Mouse (Mus musculus) mesoderm, embryonic 11.5 days (tissue): ENCODE measurements around the gene Nfatc2ip.
A peak's percentile ranks its signal among the peaks of the same experiment; 100 is the strongest.

ENCODE experiments used
- DNase-seq: peaks from one replicate; pipeline ENCODE4 v3.0.0-alpha.2; 2012; ENCODE audit warnings: low read depth, low spot score

Gene Nfatc2ip

DNA sequence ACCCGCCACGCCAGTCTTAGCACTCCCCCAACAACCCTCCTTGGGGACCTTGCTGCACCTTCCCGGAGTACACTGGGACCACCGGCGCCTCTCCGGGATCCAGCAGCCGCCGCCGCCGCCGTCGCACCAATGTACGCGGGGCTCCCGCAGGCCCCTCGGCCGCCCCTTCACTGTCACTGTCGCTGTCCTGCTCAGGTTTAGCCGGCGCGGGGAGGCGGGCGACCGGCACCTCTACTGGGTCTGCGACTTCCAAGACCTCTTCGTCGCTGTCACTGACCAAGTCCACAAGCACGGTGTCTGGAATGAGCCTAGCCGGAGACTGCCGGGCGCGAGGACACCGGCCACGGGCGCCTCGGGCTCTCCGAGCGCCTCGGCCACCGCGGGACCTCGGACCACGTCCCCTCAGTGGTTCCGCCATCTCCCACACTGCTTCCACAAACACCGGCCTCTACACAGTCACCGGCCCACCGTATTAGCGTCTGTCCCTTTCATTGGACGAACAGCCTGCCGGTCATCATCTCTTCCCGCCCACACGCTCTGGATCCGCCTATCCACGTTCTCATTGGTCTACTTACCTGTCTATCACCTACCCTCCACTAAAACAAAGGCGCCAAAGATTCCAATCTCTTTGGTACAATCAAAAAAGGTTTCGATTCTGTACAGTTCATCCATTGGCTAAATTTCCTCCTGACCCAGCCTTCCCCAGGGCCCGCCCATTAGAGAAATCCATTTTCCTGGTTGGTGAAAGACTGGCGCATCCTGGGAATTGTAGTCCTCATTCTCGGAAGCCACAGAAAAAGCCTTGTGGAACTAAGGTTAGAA, at the start of gene Nfatc2ip:
Gene Nfatc2ip (minus strand): TSS at position 440 of the 822 bp plus-strand sequence.
- DNase-seq = peak; percentile 99

DNA sequence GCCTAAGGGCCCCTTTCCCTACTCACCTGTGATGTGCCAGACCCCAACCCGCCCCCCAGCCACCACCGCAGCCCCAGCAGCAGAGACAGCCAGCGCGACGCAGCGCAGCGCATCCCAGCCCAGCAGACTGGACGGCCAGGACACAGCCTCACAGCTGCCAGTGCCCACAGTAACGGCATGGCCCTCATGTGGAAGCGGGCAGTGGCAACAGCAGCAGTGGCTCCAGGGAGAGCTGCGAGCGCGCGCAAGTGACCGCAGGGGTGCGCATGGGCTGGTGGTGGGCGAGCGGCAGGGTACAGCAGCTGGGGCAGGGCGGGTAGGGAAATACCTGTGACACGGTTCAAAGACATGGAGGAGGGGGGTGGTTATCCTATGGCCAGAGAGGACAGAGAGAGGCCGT, 49.7 kb upstream of the Nfatc2ip start:
- DNase-seq = no peak

DNA sequence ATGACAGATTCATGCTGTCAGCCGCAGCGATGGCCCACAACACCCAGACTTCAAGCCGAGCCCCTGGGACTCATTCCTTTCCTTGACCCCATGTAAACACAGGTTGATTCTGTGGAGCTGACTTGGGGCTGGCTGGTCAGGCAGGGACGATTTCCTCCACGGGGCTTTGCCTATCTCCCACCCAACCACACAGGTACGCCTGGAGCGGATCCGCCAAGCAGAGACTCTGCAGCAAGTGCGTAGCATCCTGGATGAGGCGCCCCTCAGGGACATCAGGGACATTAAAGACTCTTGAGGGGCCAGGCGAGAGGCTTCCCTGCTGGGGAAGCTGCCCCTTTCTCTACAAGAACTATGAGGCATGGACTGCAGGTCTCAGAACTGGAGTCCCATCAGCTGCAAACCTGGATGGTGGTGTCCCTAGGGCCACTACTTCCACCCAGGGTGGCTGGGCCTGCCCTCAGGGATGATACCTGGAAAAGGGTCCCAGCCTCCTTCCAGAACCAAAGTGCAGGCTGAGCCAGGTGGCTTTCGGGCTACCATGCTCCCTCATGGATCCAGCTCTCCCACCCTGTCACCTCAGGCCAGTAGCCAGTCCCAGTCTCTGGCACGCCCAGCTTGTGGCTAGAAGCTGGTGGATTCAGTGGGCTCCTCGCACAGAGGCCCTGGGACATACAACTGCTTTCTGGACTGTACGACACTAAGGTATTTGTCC, 48.7 kb upstream of the Nfatc2ip start:
- no peak for DNase-seq

- DNase-seq = no peak
Measured at GRCm38 (mm10) chr7:126444536-126444935, 48.0 kb upstream of the Nfatc2ip start.

DNA sequence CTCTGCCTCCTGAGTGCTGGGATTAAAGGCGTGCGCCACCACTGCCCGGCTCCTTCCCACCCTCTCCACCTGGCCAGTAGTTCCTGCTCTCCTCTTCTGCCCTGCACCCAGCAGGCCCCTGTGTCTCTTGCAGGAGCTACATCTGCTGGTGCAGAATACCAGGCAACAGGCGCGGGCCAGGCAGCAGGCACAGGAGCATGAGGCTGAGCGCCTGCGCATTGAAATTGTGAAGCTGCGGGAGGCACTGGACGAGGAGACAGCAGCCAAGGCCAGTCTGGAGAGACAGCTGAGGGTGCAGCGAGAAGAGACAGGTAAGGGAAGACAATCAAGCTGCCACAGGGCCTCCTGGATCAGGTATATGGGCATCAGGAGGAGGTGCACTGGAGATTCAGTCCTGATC, 47.5 kb upstream of the Nfatc2ip start:
- no peak for DNase-seq

- DNase-seq = no peak
Measured at GRCm38 (mm10) chr7:126440134-126440533, 43.6 kb upstream of the Nfatc2ip start.

GRCm38 (mm10) chr7:126436851-126437250, 40.3 kb upstream of the Nfatc2ip start:
- DNase-seq = peak; percentile 76

- DNase-seq = no peak
Measured at GRCm38 (mm10) chr7:126435801-126436200, 39.3 kb upstream of the Nfatc2ip start.

DNA sequence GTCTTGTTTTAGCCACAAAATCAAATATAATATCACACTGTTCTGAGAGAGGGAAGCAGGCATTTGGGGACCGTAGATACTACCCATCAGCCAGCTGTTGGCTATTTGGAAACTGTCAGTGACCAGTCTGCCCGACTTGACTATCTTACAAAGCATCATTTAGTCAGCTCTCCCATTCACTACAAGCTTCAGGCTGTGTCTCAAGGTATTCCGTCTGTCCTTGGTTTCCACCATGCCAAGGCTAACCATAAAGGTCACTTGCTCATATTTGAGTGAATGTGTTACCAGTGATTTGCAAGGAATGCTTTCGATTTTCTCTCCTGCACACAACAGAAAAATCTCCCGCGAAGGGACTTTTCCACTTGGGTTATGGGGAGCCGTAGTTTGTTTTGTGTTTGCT, 38.2 kb upstream of the Nfatc2ip start:
- no peak for DNase-seq

DNA sequence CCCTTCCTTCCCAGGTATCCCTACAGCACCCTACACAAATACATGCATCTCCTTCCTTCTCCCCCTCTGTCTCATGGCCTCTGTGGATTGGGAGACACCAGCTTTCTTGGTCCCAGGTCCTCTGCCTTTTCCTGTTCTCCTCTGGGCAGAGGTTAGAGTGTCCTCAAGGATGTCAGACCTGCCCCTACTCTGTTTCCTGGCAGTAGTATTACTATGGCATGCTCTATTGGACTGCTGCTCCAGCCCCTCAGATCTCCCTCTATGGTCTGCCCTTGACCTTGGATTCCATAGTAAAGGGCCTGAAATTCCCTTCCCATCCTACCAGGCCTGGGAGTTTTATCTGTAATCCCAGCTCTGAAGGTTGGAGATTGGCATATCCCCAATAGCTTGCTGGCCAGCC, 33.6 kb upstream of the Nfatc2ip start:
- no peak for DNase-seq

- no peak for DNase-seq
Measured at GRCm38 (mm10) chr7:126429503-126429898, 33.0 kb upstream of the Nfatc2ip start.

GRCm38 (mm10) chr7:126428631-126429502, 32.3 kb upstream of the Nfatc2ip start, which contains the start of gene Rabep2:
Rabep2 (plus strand) TSS chr7:126428759.
- peak; percentile 94 for DNase-seq

DNA sequence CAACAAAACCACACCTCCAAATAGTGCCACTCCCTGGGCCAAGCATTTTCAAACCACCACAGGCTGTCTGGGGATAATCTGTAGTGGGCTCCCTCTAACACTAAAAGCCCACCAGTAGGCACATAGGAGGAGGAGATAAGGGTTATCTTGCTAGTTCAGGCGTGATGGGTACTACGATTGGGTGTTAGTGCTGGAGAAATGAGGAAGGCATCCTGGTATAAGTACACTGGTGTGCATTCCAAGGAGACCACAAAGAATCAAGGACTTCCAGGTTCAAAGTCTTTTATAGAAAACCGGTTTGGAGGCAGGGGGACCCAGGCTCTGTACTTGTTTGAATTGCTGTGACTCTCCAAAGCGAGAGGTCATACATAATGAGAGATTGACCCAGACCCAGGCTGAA, 31.6 kb upstream of the Nfatc2ip start:
- no peak for DNase-seq

DNA sequence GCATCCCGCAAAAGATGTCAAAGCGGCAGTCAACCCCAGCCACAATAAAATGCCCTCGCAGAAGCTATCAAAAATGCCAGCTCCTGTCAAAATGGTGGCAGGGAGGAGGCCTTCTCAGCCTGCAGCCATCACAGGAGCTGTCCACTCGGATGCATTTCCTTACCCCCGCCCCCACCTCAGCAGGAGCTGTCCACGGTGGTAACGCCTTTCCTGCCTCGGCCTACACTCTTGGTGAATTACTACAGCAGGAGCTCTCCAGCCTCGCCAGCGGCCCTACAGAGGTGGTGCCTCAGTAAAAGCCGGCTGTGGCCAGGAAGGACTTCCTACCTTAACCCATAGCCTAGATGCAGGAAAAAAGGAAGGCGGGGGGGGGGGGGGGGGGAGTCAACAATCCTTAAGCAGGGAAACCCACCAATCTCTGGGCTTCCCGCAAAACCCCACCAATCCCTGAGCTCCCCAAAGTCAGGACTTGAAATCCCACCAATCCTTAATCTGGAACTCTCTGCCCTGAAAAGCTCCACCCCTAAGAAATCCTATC, 30.9 kb upstream of the Nfatc2ip start:
- DNase-seq = no peak

- no peak for DNase-seq
Measured at GRCm38 (mm10) chr7:126424161-126424560, 27.6 kb upstream of the Nfatc2ip start.

DNA sequence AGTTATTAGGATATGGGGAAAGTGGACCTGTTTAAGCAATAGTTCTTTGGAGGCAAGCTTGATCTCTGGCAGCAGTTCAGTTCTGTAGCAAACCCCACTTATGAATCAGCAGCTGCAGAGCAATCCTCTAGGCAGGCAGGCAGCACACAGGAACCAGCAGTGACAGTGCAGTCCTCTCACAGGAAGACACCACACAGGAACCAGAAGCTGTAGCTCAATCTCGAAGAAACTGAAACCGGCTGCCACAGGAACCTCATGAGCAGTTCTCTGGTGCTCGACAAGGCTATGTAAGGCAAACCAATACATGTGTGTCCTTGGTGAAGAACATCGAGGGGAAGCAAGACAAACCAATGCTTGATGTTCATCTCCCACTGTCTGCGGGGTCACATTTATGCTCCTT, 25.2 kb upstream of the Nfatc2ip start:
- no peak for DNase-seq

DNA sequence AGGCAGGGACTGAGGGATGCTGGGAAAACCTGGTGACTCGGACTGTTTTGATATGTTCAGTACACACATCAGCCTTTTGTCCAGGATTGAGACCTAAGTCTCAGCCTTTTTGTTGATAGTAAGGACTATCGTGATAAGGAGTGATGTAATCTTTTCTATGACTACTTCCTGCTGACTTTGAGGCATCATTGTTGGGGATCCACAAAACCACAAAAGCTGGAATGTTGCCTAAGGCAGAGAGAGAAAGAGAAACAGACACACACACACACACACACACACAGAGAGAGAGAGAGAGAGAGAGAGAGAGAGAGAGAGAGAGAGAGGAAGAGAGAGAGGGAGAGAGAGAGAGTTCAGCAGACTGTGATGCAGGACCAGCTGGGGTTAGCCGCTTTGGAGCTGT, 22.0 kb upstream of the Nfatc2ip start:
- DNase-seq = no peak

DNA sequence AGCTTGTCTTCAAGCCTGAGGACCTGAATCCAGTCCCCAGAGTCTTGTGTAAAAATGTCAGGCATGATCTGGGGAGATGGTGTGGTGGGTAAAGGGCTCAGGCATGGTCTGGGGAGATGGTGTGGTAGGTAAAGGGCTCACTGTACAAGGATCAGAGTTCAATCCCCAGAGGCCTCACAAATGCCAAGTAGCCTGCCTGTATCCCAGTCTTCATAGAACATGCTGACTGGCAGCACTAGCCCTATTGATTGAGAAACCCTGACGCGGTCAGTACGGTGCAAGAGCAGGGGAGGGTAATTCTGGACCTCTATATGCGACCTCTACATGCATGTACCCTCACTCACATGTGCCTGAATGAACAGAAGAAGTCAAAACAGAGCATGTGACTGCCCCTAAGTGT, 21.1 kb upstream of the Nfatc2ip start:
- no peak for DNase-seq

- no peak for DNase-seq
Measured at GRCm38 (mm10) chr7:126417045-126417444, 20.5 kb upstream of the Nfatc2ip start.

DNA sequence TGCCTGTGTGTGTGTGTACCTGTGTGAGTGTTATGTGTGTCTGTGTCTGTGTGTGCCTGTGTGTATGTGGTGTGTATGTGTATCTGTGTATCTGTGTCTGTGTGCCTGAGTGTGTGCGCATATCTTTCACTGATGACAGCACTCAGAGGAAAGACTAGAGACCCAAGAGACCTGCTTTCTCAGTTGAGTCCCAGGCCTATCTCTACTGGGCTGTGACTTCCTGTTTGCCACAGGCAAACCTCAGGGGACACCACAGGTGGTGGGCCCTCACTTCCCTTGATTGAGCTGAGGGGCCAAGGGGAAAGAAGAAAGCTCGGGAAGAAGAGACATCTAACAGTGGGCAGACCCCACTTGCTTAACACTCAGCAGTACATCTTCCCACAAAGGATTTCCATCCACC, 20.1 kb upstream of the Nfatc2ip start:
- no peak for DNase-seq

DNA sequence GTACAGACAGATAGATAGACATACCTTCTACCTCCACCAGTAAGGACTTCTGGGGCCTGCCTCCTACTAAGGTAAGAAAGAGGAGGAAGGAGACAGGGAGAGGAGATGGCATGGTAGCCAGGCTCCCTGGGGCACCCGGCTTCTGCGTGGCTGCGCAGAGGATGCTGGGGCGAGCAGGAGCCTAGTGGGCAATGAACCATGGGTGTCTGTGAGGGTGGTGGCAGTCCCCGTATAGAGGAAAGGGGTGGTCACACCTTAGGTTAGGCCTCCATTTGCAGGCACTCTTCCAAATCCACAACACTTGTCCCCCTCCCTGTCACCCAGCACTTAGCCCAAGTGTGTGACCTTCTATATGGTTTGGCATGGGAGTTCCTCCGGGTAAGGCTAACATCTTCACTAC, 18.2 kb upstream of the Nfatc2ip start, which contains the start of gene Cd19:
Gene Cd19 (minus strand): TSS at position 165 of the 400 bp plus-strand sequence.
- DNase-seq = no peak

DNA sequence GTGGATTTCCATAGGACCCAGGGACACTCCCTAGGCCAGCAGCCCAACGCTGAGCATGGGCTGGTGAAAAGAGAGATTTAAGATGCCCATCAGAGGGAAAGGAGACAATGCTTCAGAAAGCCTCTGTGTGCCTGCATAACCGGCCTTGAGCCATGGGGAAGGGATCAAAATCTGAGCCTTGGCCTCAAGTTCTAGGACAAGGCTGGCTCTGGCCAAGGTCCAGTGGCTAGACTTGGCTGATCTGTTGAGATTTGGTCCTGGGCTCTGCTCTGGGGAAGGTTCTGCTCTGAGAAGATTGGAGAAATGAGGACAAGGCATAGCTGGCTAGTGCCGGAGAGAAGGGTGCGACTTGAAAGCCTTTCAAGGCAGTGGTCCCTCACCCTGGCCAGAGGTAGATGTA, 14.5 kb upstream of the Nfatc2ip start:
- DNase-seq = no peak
